Mouse (Mus musculus) brown adipose tissue, adult 24 weeks (tissue): ENCODE data around the gene Slc9a3. TPM values are rescaled to one million over a fixed set of nuclear protein-coding genes. Genes with fewer than 3 reads are reported as not detected.
A peak's percentile ranks its signal among the peaks of the same experiment; 100 is the strongest.

Source experiments
- H3K27ac ChIP-seq: fragments of 200-500 bp; replicated peaks from 2 replicates; pipeline ENCODE4 v1.5.1; 2012; ENCODE audit warnings: low read depth, mild to moderate bottlenecking, low read length
- H3K4me1 ChIP-seq: fragments of 200-500 bp; 2 replicates; pipeline ENCODE4 v1.6.1; 2012; ENCODE audit warnings: low read length, mixed read lengths; ENCODE audit not compliant: control insufficient read depth, insufficient read depth, insufficient read length
- H3K4me3 ChIP-seq: fragments of 200-500 bp; 2 replicates; pipeline ENCODE4 v1.5.1; 2012; ENCODE audit warnings: low read depth, mild to moderate bottlenecking, low read length, moderate library complexity; ENCODE audit not compliant: insufficient read depth
- polyA plus RNA-seq: library from polyadenylated mRNA; stranded (reverse); fragments of >200 nt; gene quantifications from 2 replicates; pipeline ENCODE4 v1.2.4, GENCODE M21; 2012; ENCODE audit not compliant: missing spikeins, insufficient read depth, insufficient read length

The Slc9a3 gene
- not detected in 2 replicates for polyA plus RNA-seq

DNA sequence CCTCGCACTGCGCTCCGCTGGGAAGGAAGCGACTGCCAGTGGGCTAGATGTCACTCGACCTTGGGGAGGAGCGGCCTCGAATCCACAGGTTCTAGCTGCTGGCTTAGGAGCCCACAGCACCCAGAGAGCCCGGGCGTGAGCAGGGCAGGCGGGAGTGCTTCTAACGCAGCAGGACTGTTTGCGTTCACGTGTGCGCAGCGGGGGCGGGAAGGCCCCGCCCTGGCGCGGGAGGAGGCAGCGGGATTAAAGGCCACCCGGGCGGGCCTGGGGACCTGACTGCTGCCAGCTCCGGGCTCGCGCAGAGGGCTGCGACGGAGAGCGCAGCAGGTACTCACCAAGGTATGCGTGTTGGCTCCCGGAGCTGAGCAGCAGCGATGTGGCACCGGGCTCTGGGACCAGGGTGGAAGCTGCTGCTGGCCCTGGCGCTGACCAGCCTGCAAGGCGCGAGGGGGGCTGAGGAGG lies at the start of gene Slc9a3:
TSS of gene Slc9a3 (plus strand) at position 317 of the 462 bp plus-strand sequence.
- no peaks in the 10 kb centered on the region for H3K4me1 ChIP-seq

DNA sequence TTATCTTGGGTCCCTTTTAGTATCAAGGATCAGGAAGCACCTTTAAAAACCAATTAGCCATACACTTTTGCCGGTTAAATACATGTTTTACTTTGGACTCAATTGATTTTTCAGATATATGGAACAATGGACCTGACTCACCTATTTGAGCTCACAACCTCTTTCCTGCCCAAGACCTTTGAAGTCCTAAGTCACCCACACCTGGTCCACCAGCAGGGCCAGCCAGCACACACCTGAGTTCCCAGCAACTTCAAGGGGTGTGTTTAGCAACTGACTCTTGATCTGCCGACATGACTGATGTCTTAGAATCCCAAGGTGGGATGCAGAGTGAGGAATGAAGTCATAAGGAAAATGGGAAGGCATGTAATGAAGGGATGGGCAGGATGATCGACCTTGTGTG lies 49.5 kb upstream of the Slc9a3 start:
- H3K4me1 ChIP-seq: no peaks in the 10 kb centered on the region
- H3K4me3 ChIP-seq: no peak overlapping the region
- no peak overlapping the region for H3K27ac ChIP-seq

More for the DNA sequence above, at the start of gene Slc9a3:
- H3K27ac ChIP-seq: no peak within 1 kb of the TSS
- peak within 1 kb of the TSS; percentile 47 for H3K4me3 ChIP-seq

DNA sequence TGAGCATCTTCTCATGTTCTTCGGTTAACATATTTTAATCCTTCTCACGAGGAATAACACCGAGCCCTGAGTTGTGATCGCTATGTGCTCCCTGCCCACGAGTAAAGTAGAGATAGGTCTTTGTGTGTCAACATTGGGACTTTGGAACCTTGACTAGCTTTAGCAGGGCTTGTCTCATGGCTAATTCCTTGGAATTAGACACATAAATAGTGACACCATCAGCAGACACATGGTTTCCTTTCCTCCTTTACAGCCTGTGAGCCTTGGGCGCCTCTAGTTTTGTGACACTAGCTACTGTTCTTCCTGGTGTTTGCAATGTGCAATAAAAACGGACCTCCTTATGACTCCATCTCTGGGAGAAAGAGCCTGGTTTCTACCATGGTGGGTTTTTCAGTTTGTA lies 47.9 kb upstream of the Slc9a3 start:
- Histone ChIP-seq H3K4me1 (no peaks in the 10 kb centered on the region), H3K27ac (no peak overlapping the region), H3K4me3 (no peak overlapping the region)

DNA sequence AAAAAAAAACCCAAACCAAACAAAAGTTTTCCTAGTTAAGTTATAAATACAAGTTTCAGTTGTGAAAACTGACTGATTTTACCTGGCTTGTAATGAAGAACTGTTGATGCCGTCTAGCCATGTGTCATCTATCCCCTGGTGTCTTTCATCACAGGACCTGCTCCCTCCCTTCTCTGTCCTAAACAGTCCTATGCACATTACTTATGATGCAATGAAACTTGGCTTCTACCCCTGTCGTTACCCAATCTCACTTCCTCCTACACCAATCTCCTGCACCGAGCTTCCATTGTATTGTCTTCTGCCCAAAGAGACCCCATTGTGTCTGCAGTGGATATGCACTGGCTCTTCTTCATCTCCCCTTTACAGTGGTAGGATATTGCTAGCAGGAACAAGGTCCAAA lies 31.0 kb upstream of the Slc9a3 start:
- Histone ChIP-seq H3K4me1 (no peaks in the 10 kb centered on the region), H3K27ac (no peak overlapping the region), H3K4me3 (no peak overlapping the region)

DNA sequence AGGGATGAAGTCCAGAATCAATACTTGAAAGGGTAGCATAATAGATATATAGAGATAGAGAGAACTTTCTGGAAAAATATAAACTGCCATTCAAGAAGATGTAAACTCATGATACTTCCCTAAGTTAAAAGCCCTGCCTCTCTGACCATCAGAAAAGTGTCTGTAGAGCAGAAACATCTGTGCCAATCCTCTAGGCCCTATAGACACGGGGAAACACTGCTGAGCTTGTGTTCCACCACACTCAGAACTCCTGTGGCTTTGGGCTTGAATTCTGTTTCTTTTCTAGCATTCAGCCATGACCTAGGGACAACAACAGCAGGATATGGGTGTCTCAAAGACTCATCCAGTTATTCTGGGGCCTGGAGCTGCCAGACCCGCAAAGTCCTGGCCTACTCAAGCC lies 25.3 kb upstream of the Slc9a3 start:
- no peaks in the 10 kb centered on the region for H3K4me1 ChIP-seq
- H3K27ac ChIP-seq: no peak overlapping the region
- H3K4me3 ChIP-seq: no peak overlapping the region

DNA sequence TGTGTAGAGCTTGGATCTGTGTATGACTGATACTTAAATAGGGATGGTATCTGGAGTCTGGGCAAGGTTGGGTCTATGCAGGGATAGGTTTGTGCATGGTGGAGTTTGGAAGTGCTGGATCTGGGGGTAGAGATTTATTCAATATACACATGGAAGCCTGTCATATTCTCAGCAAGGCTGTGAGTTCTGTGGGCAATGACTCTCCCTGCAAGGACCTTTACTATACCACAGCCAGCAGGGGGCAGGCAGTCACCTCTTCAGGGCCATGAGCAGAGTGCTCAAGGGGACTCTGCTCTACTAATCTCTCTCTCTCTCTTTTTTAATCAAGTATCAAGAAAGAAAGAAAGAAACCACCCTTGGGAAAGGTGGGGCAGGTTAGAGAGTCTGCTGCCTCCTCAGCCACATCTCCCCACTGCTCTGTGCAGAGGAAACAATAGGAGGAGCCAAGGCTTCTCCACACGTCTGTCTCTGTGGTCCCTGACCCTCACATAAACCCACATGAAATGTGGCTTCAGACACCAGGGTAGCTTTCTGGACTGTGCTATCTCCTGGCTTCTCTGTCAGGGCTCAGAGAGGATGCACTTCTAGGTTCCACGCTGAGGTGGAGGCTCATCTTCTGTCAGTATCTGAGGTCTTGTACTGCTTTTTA lies 24.4 kb upstream of the Slc9a3 start:
- no peaks in the 10 kb centered on the region for H3K4me1 ChIP-seq
- no peak overlapping the region for H3K27ac ChIP-seq
- no peak overlapping the region for H3K4me3 ChIP-seq

DNA sequence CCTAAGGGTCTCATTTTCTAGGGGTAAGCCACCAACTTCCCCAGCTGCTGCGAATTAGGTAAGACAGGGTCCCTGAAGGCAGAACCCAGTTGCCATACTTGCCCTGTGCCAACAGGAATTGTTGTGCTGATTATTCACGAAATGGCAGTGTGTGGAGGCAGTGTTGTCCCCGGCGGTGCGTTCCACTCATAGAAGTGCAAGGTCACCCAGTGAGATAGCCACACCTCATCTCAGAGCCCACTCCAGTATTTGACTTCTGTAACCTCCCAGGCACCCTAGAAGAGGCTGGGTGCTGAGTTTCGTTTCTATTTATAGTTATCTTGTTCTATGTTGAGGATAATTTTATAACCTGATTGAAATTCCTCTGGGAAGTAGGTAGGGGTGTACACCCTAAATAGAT lies 22.3 kb upstream of the Slc9a3 start:
- Histone ChIP-seq H3K4me3 (no peak overlapping the region), H3K27ac (no peak overlapping the region), H3K4me1 (no peaks in the 10 kb centered on the region)

DNA sequence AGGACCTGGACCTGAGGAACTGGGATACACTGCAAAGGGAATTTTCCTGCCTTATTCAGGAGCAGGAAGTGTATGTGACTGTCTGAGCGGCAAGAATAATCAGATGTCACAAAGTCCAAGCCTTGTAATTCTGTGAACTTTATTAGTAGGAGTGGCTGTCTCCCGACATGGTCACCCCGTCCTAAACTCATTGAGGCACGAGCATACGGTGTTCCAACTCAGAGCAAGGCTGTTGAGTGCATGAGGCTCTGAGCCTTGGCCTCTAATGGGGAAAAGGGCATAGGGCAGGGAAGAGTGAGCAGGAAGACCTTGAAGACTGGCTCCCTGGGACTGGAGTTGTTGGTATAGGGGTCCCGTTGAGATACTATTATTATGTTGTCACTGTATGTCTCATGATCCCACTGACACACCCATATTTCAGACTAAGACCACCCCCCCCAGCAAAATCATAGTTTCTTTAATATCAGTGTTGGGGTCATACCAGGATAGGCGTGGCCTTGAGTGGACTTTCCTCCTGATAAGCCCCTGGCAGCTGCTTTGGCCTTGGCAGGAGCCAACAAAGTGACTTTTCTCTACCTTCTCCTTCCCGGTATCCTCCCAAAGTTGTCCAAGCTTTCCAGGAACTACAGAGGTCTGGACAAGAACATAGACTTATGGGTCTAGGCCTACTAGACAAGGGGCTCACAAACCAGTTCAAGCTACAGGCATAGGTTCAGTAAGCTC lies 19.0 kb upstream of the Slc9a3 start:
- no peaks in the 10 kb centered on the region for H3K4me1 ChIP-seq
- no peak overlapping the region for H3K4me3 ChIP-seq
- no peak overlapping the region for H3K27ac ChIP-seq

DNA sequence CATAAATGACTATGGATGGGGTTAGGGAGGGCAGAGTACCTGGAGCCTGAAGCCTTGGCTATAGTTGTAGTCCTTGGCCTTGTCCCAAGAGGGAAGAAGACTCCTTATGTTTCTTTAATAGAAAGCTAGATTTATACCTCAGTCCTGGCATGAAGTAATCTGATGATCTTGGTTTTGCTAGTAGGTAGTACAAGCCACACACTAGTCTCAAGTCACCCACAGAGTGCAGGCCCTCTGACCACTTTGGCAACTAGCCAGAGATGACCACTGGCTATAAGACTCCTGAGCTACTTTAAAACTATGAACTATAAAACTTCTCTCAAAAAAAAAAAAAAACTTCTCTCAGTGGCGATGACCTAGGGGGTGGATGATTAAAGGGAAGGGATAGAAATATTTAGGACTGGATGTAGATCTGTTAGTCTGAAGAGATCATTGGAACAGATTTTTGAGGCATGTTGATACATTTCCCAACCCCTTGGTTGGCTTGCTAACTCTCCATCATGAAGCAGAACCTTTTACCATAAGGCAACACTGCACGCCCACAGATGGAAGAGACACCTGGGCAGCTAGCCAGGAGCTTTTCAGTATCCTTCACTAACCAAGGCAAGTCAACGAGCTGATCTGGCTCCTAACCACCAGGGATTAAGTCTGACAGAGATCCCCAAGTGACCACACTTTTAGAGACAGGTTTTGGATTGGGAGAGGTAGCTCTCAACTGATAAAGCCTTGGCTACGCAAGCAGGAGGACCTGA lies 18.2 kb upstream of the Slc9a3 start:
- Histone ChIP-seq H3K4me3 (no peak overlapping the region), H3K4me1 (no peaks in the 10 kb centered on the region), H3K27ac (no peak overlapping the region)

DNA sequence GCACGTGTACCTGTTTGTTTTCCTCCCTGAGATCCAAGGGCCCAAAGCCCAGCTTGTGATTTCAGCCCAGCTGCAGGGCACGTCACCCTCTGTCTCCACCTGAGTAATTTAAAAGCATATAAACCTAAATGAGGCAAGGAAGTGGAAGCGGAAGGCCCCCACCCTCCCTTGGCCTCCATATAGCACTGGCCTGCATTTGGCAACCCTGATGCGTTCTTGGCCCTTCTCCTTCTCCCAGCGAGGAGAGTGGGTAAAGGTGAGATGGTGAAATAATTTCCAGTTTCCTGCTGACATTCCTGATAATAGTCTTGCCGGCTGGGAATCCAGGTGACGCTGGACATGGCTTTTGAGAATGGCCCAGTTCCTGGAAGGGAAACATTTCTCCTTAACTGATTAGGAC lies 16.8 kb upstream of the Slc9a3 start:
- Histone ChIP-seq H3K27ac (no peak overlapping the region), H3K4me3 (no peak overlapping the region), H3K4me1 (no peaks in the 10 kb centered on the region)

DNA sequence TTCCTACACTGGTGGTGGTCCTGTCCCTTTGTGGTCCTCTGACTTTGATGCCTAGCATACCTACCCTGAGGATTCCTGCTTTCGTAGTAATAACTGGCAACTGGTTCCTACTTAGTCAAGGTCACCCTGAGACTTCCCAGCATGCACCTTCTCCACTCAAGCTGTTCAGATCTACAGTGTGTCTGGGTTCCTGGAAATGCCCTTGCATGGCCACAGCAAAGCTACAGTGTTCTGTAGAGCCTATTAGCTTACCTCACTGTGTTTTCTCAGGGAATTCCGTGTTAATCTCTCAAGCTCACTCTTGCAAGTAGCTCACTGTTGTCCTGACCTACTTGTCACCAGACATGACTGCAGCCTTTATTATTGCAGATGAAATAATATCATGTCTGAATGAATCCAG lies 13.8 kb upstream of the Slc9a3 start:
- no peak overlapping the region for H3K27ac ChIP-seq
- no peaks in the 10 kb centered on the region for H3K4me1 ChIP-seq
- H3K4me3 ChIP-seq: no peak overlapping the region

DNA sequence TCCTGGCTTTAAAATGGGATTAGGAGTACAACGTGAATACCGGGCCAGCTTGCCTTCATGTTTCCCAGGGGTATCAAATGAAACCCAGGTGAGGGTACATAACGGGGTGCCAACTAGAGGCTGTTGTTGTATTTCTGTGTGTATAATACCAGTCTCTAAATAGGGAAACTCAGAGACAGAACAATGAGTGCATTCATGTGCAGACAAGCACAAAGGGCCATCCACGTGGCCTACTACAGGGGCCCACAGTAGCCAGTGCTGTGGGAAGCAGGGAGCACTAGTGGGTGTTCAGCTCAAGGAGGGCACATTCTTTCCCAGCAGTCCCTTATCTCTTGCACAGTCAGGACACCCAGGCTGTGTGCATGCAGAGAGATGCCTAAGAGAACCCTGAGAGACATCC lies 8.7 kb upstream of the Slc9a3 start:
- no peak overlapping the region for H3K27ac ChIP-seq
- no peaks in the 10 kb centered on the region for H3K4me1 ChIP-seq
- H3K4me3 ChIP-seq: no peak overlapping the region

DNA sequence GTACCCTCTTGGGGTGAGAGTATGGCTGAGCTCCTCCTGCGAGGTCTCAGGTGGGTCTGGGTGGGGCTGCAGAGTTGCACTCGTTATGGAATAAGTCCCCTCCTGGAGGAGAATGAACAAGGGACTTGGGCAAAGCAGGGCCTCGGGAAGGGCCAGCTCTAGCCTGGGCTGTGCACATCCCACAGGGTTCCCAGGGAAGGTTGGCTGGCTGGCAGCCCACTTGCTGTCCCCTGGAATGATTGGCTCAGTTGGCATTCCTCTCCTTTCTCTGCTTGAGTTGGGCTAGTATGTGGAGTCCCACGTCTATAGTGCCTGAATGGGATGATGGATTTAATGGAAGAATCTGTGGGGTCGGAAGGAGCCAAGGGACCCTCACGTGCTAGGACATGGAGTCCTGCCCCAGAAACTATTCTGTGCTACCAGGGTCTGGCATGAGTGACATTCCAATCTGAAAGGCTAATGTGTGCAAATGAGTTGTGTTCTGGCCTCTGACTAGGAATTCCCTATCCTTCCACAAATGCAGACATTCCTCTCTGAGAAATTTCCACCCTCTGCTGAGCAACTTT lies 7.5 kb upstream of the Slc9a3 start:
- Histone ChIP-seq H3K4me1 (no peaks in the 10 kb centered on the region), H3K27ac (no peak overlapping the region), H3K4me3 (no peak overlapping the region)

DNA sequence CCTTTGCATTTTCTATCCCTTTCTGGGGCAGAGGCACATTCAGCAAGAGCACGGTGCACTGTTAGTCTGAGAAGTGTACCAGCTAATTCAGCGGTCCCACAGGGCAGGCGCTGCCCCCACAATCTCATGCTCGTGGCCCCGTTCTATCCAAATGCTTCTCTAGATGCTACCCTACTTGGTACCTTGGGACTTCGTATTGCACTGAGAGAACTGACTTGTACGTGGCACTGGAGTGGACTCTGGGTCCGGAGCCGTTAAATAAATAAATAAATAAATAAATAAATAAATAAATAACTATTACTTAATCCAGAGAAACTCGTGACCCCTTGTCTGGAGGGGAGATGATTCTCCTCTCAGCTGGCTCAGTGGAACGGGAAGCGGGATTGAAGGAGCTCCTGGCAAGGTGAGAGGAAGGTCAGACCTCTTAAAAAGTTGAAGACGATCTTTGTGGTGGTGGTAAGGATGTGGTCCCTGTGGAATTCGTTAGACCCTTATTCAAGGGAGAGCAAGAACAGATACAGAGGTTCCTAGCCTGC lies 606 bp downstream of the Slc9a3 start:
- no peak overlapping the region; the same call in 1 of the 2 replicates for H3K4me3 ChIP-seq
- no peak overlapping the region for H3K27ac ChIP-seq
- no peaks in the 10 kb centered on the region for H3K4me1 ChIP-seq

DNA sequence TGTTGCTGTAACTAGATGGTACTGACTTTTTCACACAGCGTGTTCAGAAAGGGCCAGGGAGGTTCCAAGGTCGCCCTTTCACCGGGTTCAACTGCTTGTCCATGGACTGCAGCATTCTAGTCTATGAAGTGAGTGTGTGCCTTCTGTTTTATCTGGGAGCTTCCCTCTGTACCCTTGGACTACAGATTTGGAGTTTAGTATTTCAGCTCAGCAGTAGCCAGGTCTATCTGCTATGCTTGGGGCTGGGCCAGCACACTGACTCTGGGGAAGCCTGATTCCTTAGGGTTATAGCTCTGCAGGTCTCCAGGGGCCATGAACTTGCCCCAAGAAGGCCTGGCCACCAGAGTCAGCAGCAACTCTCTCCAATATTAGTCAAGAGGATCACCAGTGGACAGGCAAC lies 1.4 kb downstream of the Slc9a3 start:
- H3K27ac ChIP-seq: no peak overlapping the region
- H3K4me1 ChIP-seq: no peaks in the 10 kb centered on the region
- H3K4me3 ChIP-seq: no peak overlapping the region
